Mouse (Mus musculus) common myeloid progenitor, adult 5-6 weeks (primary cell): Measurements from ENCODE around the gene Gmpr. TPM values are rescaled to one million over a fixed set of nuclear protein-coding genes. Genes with fewer than 3 reads are reported as not detected.

ENCODE experiments used
- ATAC-seq: replicated peaks from 2 replicates; pipeline ENCODE4 v1.8.0; 2016; ENCODE audit warnings: low read depth, mild to moderate bottlenecking, moderate TSS enrichment, inconsistent platforms; ENCODE audit not compliant: poor library complexity, severe bottlenecking
- total RNA-seq: library from RNA; stranded (forward); fragments of 200-1000, 187-1606 nt; gene quantifications from 2 replicates; pipeline ENCODE4 v1.2.3, GENCODE M21; 2017

Gmpr gene
- total RNA-seq, 1 experiment from 2014 or later: 20.1 TPM

GRCm38 (mm10) chr13:45590898-45591297 lies 83.7 kb downstream of the Gmpr start:
- no peak for ATAC-seq

- no peak for ATAC-seq
Measured at GRCm38 (mm10) chr13:45593914-45594313, 86.7 kb downstream of the Gmpr start.

GRCm38 (mm10) chr13:45595416-45595815 lies 88.2 kb downstream of the Gmpr start:
- ATAC-seq: no peak

GRCm38 (mm10) chr13:45599831-45600230 lies 92.6 kb downstream of the Gmpr start:
- ATAC-seq: no peak

- peak; percentile 81 for ATAC-seq
Measured at GRCm38 (mm10) chr13:45600443-45600842, 93.2 kb downstream of the Gmpr start.

Other genes starting within 250 kb of the Gmpr start
- 13.4 and 14.2 TPM in 2 replicates for gene Mylip, start 117.7 kb upstream of the Gmpr start, total RNA-seq